Mouse (Mus musculus): ENCODE measurements around the gene Nbl1. TPM values are rescaled to one million over a fixed set of nuclear protein-coding genes. Genes with fewer than 3 reads are reported as not detected.

The Nbl1 gene
- total and polyA plus RNA-seq, 3 experiments: 0.14 TPM; not detected in 2

- Histone ChIP-seq H3K9ac (ENCODE audit: control insufficient read depth, low read depth, low read length, poor library complexity, severe bottlenecking) (no peak overlapping the region), H3K4me1 (ENCODE audit: control insufficient read depth in 1 of 2, insufficient read depth in 2 of 2, low read length in 2 of 2) (no peaks in the 10 kb centered on the region), H3K4me3 (ENCODE audit: control insufficient read depth in 1 of 2, insufficient read depth in 1 of 2, low read depth in 2 of 2, low read length in 2 of 2) (no peak overlapping the region), H3K79me2 (ENCODE audit: control insufficient read depth, insufficient read depth, low read length, poor library complexity) (no peaks in the 10 kb centered on the region), H3K27me3 (ENCODE audit: control insufficient read depth in 1 of 2, insufficient read depth in 2 of 2, low read length in 2 of 2) (peaks cover 0 to 1% of the 10 kb centered on the region in 2 experiments; a peak in 1 of 4 replicates), H3K9me3 (replicated peaks; ENCODE audit: insufficient read depth, low read length) (no peaks in the 10 kb centered on the region), H3K27ac (ENCODE audit: control insufficient read depth, low read depth, low read length) (no peak overlapping the region), H3K36me3 (ENCODE audit: control insufficient read depth in 1 of 2, insufficient read depth in 2 of 2, low read length in 2 of 2) (no peaks in the 10 kb centered on the region)
- no peak for TF ChIP-seq NELFE (IDR thresholded peaks at IDR 0.05; ENCODE audit: low read depth, low read length)
- no peak for TF ChIP-seq BHLHE40 (IDR thresholded peaks at IDR 0.05; ENCODE audit: borderline replicate concordance, low read depth, low read length)
- TF ChIP-seq JUND (IDR thresholded peaks at IDR 0.05; ENCODE audit: low read depth, low read length): no peak
- no peak for TF ChIP-seq POLR2AphosphoS5 (IDR thresholded peaks at IDR 0.05; ENCODE audit: borderline replicate concordance, low read depth, low read length)
- no peak for TF ChIP-seq TCF12 (IDR thresholded peaks at IDR 0.05; ENCODE audit: low read depth, low read length)
- no peak for TF ChIP-seq SIN3A (IDR thresholded peaks at IDR 0.05; ENCODE audit: low read length)
- TF ChIP-seq ETS1 (IDR thresholded peaks at IDR 0.05; ENCODE audit: low read depth, low read length): no peak
- TF ChIP-seq ZKSCAN1 (IDR thresholded peaks at IDR 0.05; ENCODE audit: low read depth, low read length): no peak
- TF ChIP-seq ELF1 (IDR thresholded peaks at IDR 0.05; ENCODE audit: low read depth, low read length): no peak
- no peak for TF ChIP-seq SMC3 (IDR thresholded peaks at IDR 0.05; ENCODE audit: low read depth, low read length)
- no peak for TF ChIP-seq UBTF (IDR thresholded peaks at IDR 0.05; ENCODE audit: borderline replicate concordance, insufficient read depth, low read depth, low read length)
- TF ChIP-seq RCOR1 (IDR thresholded peaks at IDR 0.05; ENCODE audit: low read depth, low read length): no peak
- TF ChIP-seq MYB (IDR thresholded peaks at IDR 0.05; ENCODE audit: low read depth, low read length): no peak
- no peak for TF ChIP-seq KAT2A (conservative IDR thresholded peaks at IDR 0.05; ENCODE audit: low read depth, low read length)
- no peak for TF ChIP-seq ZC3H11A (IDR thresholded peaks at IDR 0.05; ENCODE audit: low read depth, low read length)
- no peak for TF ChIP-seq ZMIZ1 (IDR thresholded peaks at IDR 0.05; ENCODE audit: low read depth, low read length)
- TF ChIP-seq GATA1 (IDR thresholded peaks at IDR 0.05; ENCODE audit: low read depth, low read length): no peak
- DNase-seq (ENCODE audit: low read depth, low spot score): no peak
These were observed 9.8 kb downstream of the Nbl1 start for GRCm38 (mm10) chr4:139082790-139083564.

GRCm38 (mm10) chr4:139081270-139081931 lies 11.4 kb downstream of the Nbl1 start:
- H3K79me2 ChIP-seq (ENCODE audit: control insufficient read depth, insufficient read depth, low read length, poor library complexity): no peaks in the 10 kb centered on the region

More at GRCm38 (mm10) chr4:139081270-139081931, 11.4 kb downstream of the Nbl1 start:
- no peak overlapping the region for H3K27ac ChIP-seq (ENCODE audit: control insufficient read depth, low read depth, low read length)
- TF ChIP-seq MAX (IDR thresholded peaks at IDR 0.05; ENCODE audit: low read length) (no peak), MYC (IDR thresholded peaks at IDR 0.05; ENCODE audit: low read depth, low read length) (no peak), KAT2A (conservative IDR thresholded peaks at IDR 0.05; ENCODE audit: low read depth, low read length) (no peak), POLR2A (IDR thresholded peaks at IDR 0.05; ENCODE audit: control insufficient read depth in 1 of 2, insufficient read depth in 1 of 2, low read depth in 1 of 2, low read length in 2 of 2, poor library complexity in 1 of 2) (no peak), MAFK (IDR thresholded peaks at IDR 0.05; ENCODE audit: borderline replicate concordance, low read depth, low read length) (no peak), GATA1 (IDR thresholded peaks at IDR 0.05; ENCODE audit: low read depth, low read length) (no peak), ZMIZ1 (IDR thresholded peaks at IDR 0.05; ENCODE audit: low read depth, low read length) (no peak), GABPA (IDR thresholded peaks at IDR 0.05; ENCODE audit: low read depth, low read length) (no peak), CTCF (IDR thresholded peaks at IDR 0.05 in 2 of 3, conservative IDR thresholded peaks at IDR 0.05 in 1 of 3; ENCODE audit: control insufficient read depth in 1 of 3, insufficient read depth in 1 of 3, low read depth in 2 of 3, low read length in 3 of 3, poor library complexity in 1 of 3, severe bottlenecking in 1 of 3) (no peak), NELFE (IDR thresholded peaks at IDR 0.05; ENCODE audit: low read depth, low read length) (no peak), MXI1 (IDR thresholded peaks at IDR 0.05; ENCODE audit: low read depth, low read length) (no peak), POLR2AphosphoS2 (IDR thresholded peaks at IDR 0.05; ENCODE audit: low read length) (no peak), CHD1 (IDR thresholded peaks at IDR 0.05; ENCODE audit: low read depth, low read length) (no peak)
- no peak overlapping the region for H3K4me3 ChIP-seq (ENCODE audit: control insufficient read depth in 1 of 2, insufficient read depth in 1 of 2, low read depth in 2 of 2, low read length in 2 of 2)
- no peaks in the 10 kb centered on the region for H3K36me3 ChIP-seq (ENCODE audit: control insufficient read depth in 1 of 2, insufficient read depth in 2 of 2, low read length in 2 of 2)
- no peaks in the 10 kb centered on the region for H3K9me3 ChIP-seq (replicated peaks; ENCODE audit: insufficient read depth, low read length)
- H3K9ac ChIP-seq (ENCODE audit: control insufficient read depth, low read depth, low read length, poor library complexity, severe bottlenecking): no peak overlapping the region
- no peak for DNase-seq (ENCODE audit: low read depth, low spot score)
- H3K4me1 ChIP-seq (ENCODE audit: control insufficient read depth in 1 of 2, insufficient read depth in 2 of 2, low read length in 2 of 2): no peaks in the 10 kb centered on the region
- peaks cover 0 to 1% of the 10 kb centered on the region in 2 experiments; a peak in 1 of 4 replicates for H3K27me3 ChIP-seq (ENCODE audit: control insufficient read depth in 1 of 2, insufficient read depth in 2 of 2, low read length in 2 of 2)

All from MEL (cell line).